Mouse (Mus musculus) embryo, embryonic 10 days (tissue): ENCODE data around the gene Mob1a.
"Not testable (repeated sequence)": the region's sequence is repeated elsewhere in the genome, so short reads cannot be mapped to it uniquely, and the experiment has no call there.

Source experiments
- DNase-seq: peaks from one replicate; pipeline ENCODE4 v3.0.0-alpha.2; 2015; ENCODE audit warnings: low spot score

The Mob1a gene

GRCm38 (mm10) chr6:83342957-83343356 is 17.1 kb downstream of the Mob1a start:
- DNase-seq = no peak

GRCm38 (mm10) chr6:83345285-83345684 is 19.5 kb downstream of the Mob1a start:
- DNase-seq = not testable (repeated sequence)

- no peak for DNase-seq
These were observed 22.1 kb downstream of the Mob1a start for GRCm38 (mm10) chr6:83347916-83348315.

GRCm38 (mm10) chr6:83348873-83349272 is 23.1 kb downstream of the Mob1a start, which contains the start of gene Bola3:
TSS of gene Bola3 (plus strand) at chr6:83349147.
- peak; percentile 27 for DNase-seq

GRCm38 (mm10) chr6:83349274-83349958 is 23.6 kb downstream of the Mob1a start:
- peak; percentile 91 for DNase-seq

- no peak for DNase-seq
These were observed 24.4 kb downstream of the Mob1a start for GRCm38 (mm10) chr6:83350172-83350571.

- DNase-seq = no peak
These were observed 25.1 kb downstream of the Mob1a start for GRCm38 (mm10) chr6:83350851-83351405.

GRCm38 (mm10) chr6:83351490-83352160 is 25.8 kb downstream of the Mob1a start:
- no peak for DNase-seq

- DNase-seq = no peak
These were observed 27.0 kb downstream of the Mob1a start for GRCm38 (mm10) chr6:83352666-83353410.

- no peak for DNase-seq
These were observed 29.3 kb downstream of the Mob1a start for GRCm38 (mm10) chr6:83354856-83355781.

- DNase-seq = peak; percentile 88
These were observed 30.8 kb downstream of the Mob1a start for GRCm38 (mm10) chr6:83356569-83357138.

GRCm38 (mm10) chr6:83357436-83357835 is 31.6 kb downstream of the Mob1a start:
- DNase-seq = no peak

- DNase-seq = no peak
These were observed 35.9 kb downstream of the Mob1a start for GRCm38 (mm10) chr6:83361523-83362248.

- no peak for DNase-seq
These were observed 37.3 kb downstream of the Mob1a start for GRCm38 (mm10) chr6:83363075-83363474.

GRCm38 (mm10) chr6:83370316-83370965 is 44.6 kb downstream of the Mob1a start:
- no peak for DNase-seq

GRCm38 (mm10) chr6:83371350-83371749 is 45.5 kb downstream of the Mob1a start:
- no peak for DNase-seq

- DNase-seq = no peak
These were observed 48.0 kb downstream of the Mob1a start for GRCm38 (mm10) chr6:83373704-83374300.

GRCm38 (mm10) chr6:83381510-83382491 is 56.0 kb downstream of the Mob1a start:
- no peak for DNase-seq
